Mouse (Mus musculus) layer of hippocampus, postnatal 14 days (tissue): ENCODE data around the gene Tmem178. TPM values are rescaled to one million over a fixed set of nuclear protein-coding genes. Genes with fewer than 3 reads are reported as not detected.
A peak's percentile ranks its signal among the peaks of the same experiment; 100 is the strongest.

Experiments used
- DNase-seq, 2 experiments: peaks; one replicate each; pipeline ENCODE4 v3.0.0; 2021 to 2022; ENCODE audit warnings: low spot score in 2 of 2, mixed read lengths in 1 of 2
- total RNA-seq, 2 experiments: library from RNA; stranded (reverse); gene quantifications; 2 replicates each; pipeline ENCODE4 v1.2.3; 2021

The Tmem178 gene
- total RNA-seq, 2 experiments from 2014 or later: 79.3 to 93.2 TPM

DNA sequence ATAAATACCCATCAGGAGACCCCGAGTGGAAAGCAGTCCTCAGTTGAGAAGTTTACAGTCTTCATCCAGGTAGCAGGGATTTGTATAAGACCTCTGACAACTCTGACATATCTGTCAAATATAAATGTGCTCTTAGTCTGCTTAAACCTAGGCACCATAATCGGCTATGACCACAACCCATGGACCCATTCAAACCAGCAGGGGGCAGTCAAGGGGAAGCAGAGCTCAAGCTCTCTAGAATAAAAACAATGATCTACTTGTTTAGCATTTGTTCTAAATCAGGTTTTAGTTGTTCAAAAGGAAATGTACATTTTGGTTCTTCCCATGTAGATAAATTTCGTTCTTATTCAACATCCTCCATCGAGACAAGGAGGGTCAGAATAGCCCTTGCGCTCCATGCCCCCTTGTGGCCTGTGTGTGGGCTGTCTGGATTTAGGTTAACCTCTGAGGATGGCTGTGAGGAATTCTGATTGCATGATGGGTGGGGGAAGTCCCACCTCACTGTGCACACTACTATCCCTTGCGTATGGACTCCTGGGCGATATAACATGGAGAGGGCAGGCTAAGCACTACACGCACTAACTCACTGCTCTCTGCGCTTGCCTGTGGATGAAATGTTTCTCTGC is 101.2 kb downstream of the Tmem178 start:
- DNase-seq: peak in 1 of 2 experiments; percentile 22

DNA sequence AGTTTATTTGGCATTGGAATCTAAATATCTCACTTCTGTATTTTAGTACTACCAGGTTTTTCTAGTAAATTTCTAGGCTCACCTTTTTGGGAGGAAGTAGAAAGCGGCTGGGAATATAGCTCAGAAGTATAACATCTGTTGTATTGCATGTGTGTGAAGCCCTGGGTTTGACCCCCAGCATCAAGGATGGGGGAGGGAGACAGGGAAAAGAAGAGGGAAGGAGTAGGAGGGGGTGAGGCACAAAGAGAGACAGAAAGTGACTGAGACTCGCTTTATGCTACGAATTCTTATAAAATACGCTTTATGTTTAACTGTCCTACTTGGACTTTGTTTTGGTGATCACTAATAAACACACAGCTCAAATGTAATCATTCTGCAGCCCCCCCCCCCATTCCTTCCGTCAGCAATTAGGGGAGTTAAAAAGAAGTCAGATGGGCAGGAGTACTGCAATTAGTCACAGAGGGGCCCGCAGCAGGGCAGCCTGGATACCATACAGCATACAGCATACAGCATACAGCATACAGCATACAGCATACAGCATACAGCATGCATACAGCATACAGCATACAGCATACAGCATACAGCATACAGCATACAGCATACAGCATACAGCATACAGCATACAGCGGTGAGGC is 103.6 kb downstream of the Tmem178 start:
- no peak for DNase-seq

Other genes with a start within 250 kb of the Tmem178 start
- 10 to 100 TPM; 83.3 to 85.6 TPM for gene Map4k3, start 216.1 kb upstream of the Tmem178 start, total RNA-seq
- 1 to 10 TPM; 4.8 to 6.1 TPM for gene Thumpd2, start 120.5 kb downstream of the Tmem178 start, total RNA-seq